Mouse (Mus musculus): ENCODE data around the gene Nup214.

Gene Nup214

DNA sequence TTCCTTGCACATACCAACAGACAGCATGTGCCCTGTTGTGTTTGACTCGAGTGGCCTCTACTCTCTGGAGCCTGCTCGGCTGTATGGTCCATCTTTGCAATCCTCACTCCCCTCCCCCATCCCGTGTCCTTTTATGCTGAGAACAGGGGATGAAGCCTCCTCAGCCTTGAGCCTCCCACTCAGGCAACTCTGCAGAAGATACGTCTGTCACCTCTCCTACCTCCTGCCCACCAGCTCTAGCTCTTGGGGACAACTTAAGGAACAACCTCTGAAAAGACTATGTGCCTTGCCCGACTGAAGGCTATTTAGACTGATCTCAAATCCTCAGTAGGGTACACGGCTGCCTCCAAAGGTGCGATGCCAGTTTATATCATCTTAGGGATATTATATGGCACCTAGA, 129.3 kb downstream of the Nup214 start:
- no peak for DNase-seq (ENCODE audit: low spot score)

Data from urinary bladder, postnatal 14 days (tissue).